In genomic region chr6:120790717-120791116, GRCm38 (mm10) we compare ENCODE assay signal across 20 mouse cellular contexts. TPM values are rescaled to one million over a fixed set of nuclear protein-coding genes. Genes with fewer than 3 reads are reported as not detected.
DNase-seq lines count a peak whose midpoint lies in the region; ATAC-seq and TF ChIP-seq lines count a peak whose summit lies in the region.
"Had no signal": no experiment of that assay in that cellular context is flagged by ENCODE, and none has a peak within 500 bp of the region (broad histone marks: within the 10 kb centered on the region; RNA-seq: fewer than 3 reads in every experiment).

No protein-coding gene starts in this region.

- H3K27ac ChIP-seq in kidney, adult 2 months (ENCODE audit: insufficient read depth, low read depth, low read length), result no peak overlapping the region
- no peak overlapping the region for H3K27ac ChIP-seq in kidney, postnatal 0 days
- H3K27ac ChIP-seq in kidney, embryonic 14.5 days (ENCODE audit: low read depth, low read length), result no peak overlapping the region
- no peak overlapping the region for H3K27ac ChIP-seq in neural tube, embryonic 13.5 days (replicated peaks)
- H3K27ac ChIP-seq: embryonic facial prominence, embryonic 12.5 days; forebrain, embryonic 12.5 days; heart, adult 2 months; heart, embryonic 15.5 days; hindbrain, embryonic 13.5 days had no signal

- no peak overlapping the region for H3K9ac ChIP-seq in kidney, postnatal 0 days (ENCODE audit: low read depth, low read length)
- no peak overlapping the region for H3K9ac ChIP-seq in kidney, embryonic 14.5 days (ENCODE audit: low read depth, low read length)
- H3K9ac ChIP-seq in neural tube, embryonic 13.5 days, result no peak overlapping the region
- H3K9ac ChIP-seq: embryonic facial prominence, embryonic 12.5 days; forebrain, embryonic 12.5 days; heart, embryonic 15.5 days; hindbrain, embryonic 13.5 days had no signal

- no peaks in the 10 kb centered on the region for H3K9me3 ChIP-seq in kidney, postnatal 0 days (replicated peaks; ENCODE audit: low read length)
- no peaks in the 10 kb centered on the region for H3K9me3 ChIP-seq in kidney, embryonic 14.5 days (ENCODE audit: control insufficient read depth, low read length)
- no peaks in the 10 kb centered on the region for H3K9me3 ChIP-seq in neural tube, embryonic 13.5 days
- H3K9me3 ChIP-seq: embryonic facial prominence, embryonic 12.5 days; forebrain, embryonic 12.5 days; heart, embryonic 15.5 days; hindbrain, embryonic 13.5 days had no signal

- no peaks in the 10 kb centered on the region for H3K4me1 ChIP-seq in kidney, adult 2 months (ENCODE audit: control insufficient read depth, insufficient read depth, low read length)
- no peaks in the 10 kb centered on the region for H3K4me1 ChIP-seq in kidney, postnatal 0 days (replicated peaks; ENCODE audit: insufficient read depth, low read length)
- no peaks in the 10 kb centered on the region for H3K4me1 ChIP-seq in kidney, embryonic 14.5 days (ENCODE audit: control insufficient read depth, insufficient read depth, low read length)
- H3K4me1 ChIP-seq in neural tube, embryonic 13.5 days (replicated peaks), result peaks cover 5% of the 10 kb centered on the region; the same call in 1 of the 2 replicates
- H3K4me1 ChIP-seq: embryonic facial prominence, embryonic 12.5 days; heart, embryonic 15.5 days had no signal

- DNase-seq in kidney, adult 2 months, result peak; percentile 20
- DNase-seq in kidney, postnatal 25 days, result no peak
- no peak for DNase-seq in kidney, postnatal 0 days (ENCODE audit: low spot score)
- no peak for DNase-seq in neural tube, embryonic 10.5 days (ENCODE audit: extremely low spot score, low spot score)
- DNase-seq in cerebellum, adult 11 months, result no peak
- DNase-seq: adrenal gland, adult 8-10 months; cerebellum, adult 8-10 months; cerebellum, postnatal 14 days; embryo, embryonic 11 days; gastrocnemius, postnatal 14 days; heart, adult 2 months; heart, postnatal 14 days had no signal

- TF ChIP-seq POLR2A in kidney, adult 2 months (IDR thresholded peaks at IDR 0.05; ENCODE audit: low read depth, low read length), result no peak

- peak; percentile 49 for ATAC-seq in kidney, postnatal 0 days (replicated peaks; ENCODE audit: low FRiP score, low read depth)
- no peak for ATAC-seq in kidney, embryonic 14.5 days (ENCODE audit: low FRiP score, low TSS enrichment)
- 0 out of 2 replicates have a peak, but pooled peaks have one; percentile 16 for ATAC-seq in neural tube, embryonic 13.5 days (ENCODE audit: low read depth)
- ATAC-seq: forebrain, embryonic 16.5 days had no signal

- no peaks in the 10 kb centered on the region for H3K27me3 ChIP-seq in kidney, adult 2 months (replicated peaks; ENCODE audit: control insufficient read depth, insufficient read depth, low read length)
- no peaks in the 10 kb centered on the region for H3K27me3 ChIP-seq in kidney, postnatal 0 days (ENCODE audit: insufficient read depth, low read length)
- no peaks in the 10 kb centered on the region for H3K27me3 ChIP-seq in kidney, embryonic 14.5 days (ENCODE audit: control insufficient read depth, insufficient read depth, low read length)
- H3K27me3 ChIP-seq in neural tube, embryonic 13.5 days, result no peaks in the 10 kb centered on the region
- H3K27me3 ChIP-seq: embryonic facial prominence, embryonic 12.5 days; forebrain, embryonic 12.5 days; heart, embryonic 15.5 days; hindbrain, embryonic 13.5 days had no signal

- H3K36me3 ChIP-seq in kidney, adult 2 months (ENCODE audit: control insufficient read depth, insufficient read depth, low read length), result peaks cover under 1% of the 10 kb centered on the region
- H3K36me3 ChIP-seq in kidney, postnatal 0 days (ENCODE audit: insufficient read depth, low read length), result peaks cover 34% of the 10 kb centered on the region
- H3K36me3 ChIP-seq in kidney, embryonic 14.5 days (ENCODE audit: control insufficient read depth, insufficient read depth, low read length), result peaks cover 37% of the 10 kb centered on the region
- peaks cover 48% of the 10 kb centered on the region for H3K36me3 ChIP-seq in neural tube, embryonic 13.5 days

- H3K4me2 ChIP-seq in kidney, postnatal 0 days (ENCODE audit: low read length), result no peak overlapping the region
- no peak overlapping the region for H3K4me2 ChIP-seq in kidney, embryonic 14.5 days (replicated peaks; ENCODE audit: low read depth, low read length)
- no peak overlapping the region for H3K4me2 ChIP-seq in neural tube, embryonic 13.5 days
- H3K4me2 ChIP-seq: embryonic facial prominence, embryonic 12.5 days; forebrain, embryonic 12.5 days; heart, embryonic 11.5 days; heart, embryonic 15.5 days; hindbrain, embryonic 13.5 days had no signal

- 29% methylated on average over 5 of the region's 5 CpGs for WGBS in kidney, adult 2 months
- WGBS in kidney, postnatal 0 days, result 47% methylated on average over 5 of the region's 5 CpGs
- WGBS in kidney, embryonic 14.5 days, result 54% methylated on average over 5 of the region's 5 CpGs
- WGBS in neural tube, embryonic 13.5 days, result 42% methylated on average over 5 of the region's 5 CpGs

- H3K4me3 ChIP-seq in kidney, adult 2 months (ENCODE audit: insufficient read depth, low read depth, low read length), result no peak overlapping the region
- H3K4me3 ChIP-seq in kidney, postnatal 0 days (replicated peaks; ENCODE audit: low read depth, low read length), result no peak overlapping the region
- H3K4me3 ChIP-seq in kidney, embryonic 14.5 days (ENCODE audit: low read length), result no peak overlapping the region
- no peak overlapping the region for H3K4me3 ChIP-seq in neural tube, embryonic 13.5 days
- H3K4me3 ChIP-seq: embryonic facial prominence, embryonic 12.5 days; forebrain, embryonic 12.5 days; heart, adult 2 months; heart, embryonic 15.5 days; hindbrain, embryonic 13.5 days had no signal

- no peak for TF ChIP-seq CTCF in kidney, adult 2 months (conservative IDR thresholded peaks at IDR 0.05; ENCODE audit: insufficient read depth, insufficient read length, low read depth, low read length)
- no peak for TF ChIP-seq CTCF in kidney, postnatal 0 days (IDR thresholded peaks at IDR 0.05; ENCODE audit: low read depth)

RNA-seq across cellular contexts. Expression of gene Slc25a18, which starts 17.3 kb away (rescaled TPM):
- polyA plus RNA-seq in kidney, adult 2 months (2012; rRNA removed), result 0.03 and 0.08 TPM in 2 replicates
- polyA plus RNA-seq in kidney, postnatal 0 days (2015; fragmentation: Nextera tagmentation; extraction: Ambion mirVana), result 0.11 TPM in 1 of 2 replicates, not detected in the other
- 0.16 TPM in 1 of 2 replicates, not detected in the other for polyA plus RNA-seq in kidney, embryonic 14.5 days (2014; fragmentation: Nextera tagmentation; extraction: Ambion mirVana)
- 9.5 and 11.5 TPM in 2 replicates for polyA plus RNA-seq in neural tube, embryonic 13.5 days (2015; fragmentation: Nextera tagmentation; extraction: Ambion mirVana)

RNA-seq across cellular contexts. Expression of gene Atp6v1e1, which starts 31.9 kb away (rescaled TPM):
- polyA plus RNA-seq in kidney, adult 2 months (2012; rRNA removed), result 418 and 428 TPM in 2 replicates
- polyA plus RNA-seq in kidney, postnatal 0 days (2015; fragmentation: Nextera tagmentation; extraction: Ambion mirVana), result 320 and 335 TPM in 2 replicates
- polyA plus RNA-seq in kidney, embryonic 14.5 days (2014; fragmentation: Nextera tagmentation; extraction: Ambion mirVana), result 121 and 139 TPM in 2 replicates
- polyA plus RNA-seq in neural tube, embryonic 13.5 days (2015; fragmentation: Nextera tagmentation; extraction: Ambion mirVana), result 301 TPM in 2 replicates

RNA-seq across cellular contexts. Expression of gene Bcl2l13, which starts 45.3 kb away (rescaled TPM):
- 23.3 and 27.5 TPM in 2 replicates for polyA plus RNA-seq in kidney, adult 2 months (2012; rRNA removed)
- 22.4 and 22.9 TPM in 2 replicates for polyA plus RNA-seq in kidney, postnatal 0 days (2015; fragmentation: Nextera tagmentation; extraction: Ambion mirVana)
- 22.9 and 34.0 TPM in 2 replicates for polyA plus RNA-seq in kidney, embryonic 14.5 days (2014; fragmentation: Nextera tagmentation; extraction: Ambion mirVana)
- polyA plus RNA-seq in neural tube, embryonic 13.5 days (2015; fragmentation: Nextera tagmentation; extraction: Ambion mirVana), result 23.6 and 23.8 TPM in 2 replicates
